Mouse (Mus musculus) G1E (cell line): ENCODE data around the gene Sp6. TPM values are rescaled to one million over a fixed set of nuclear protein-coding genes. Genes with fewer than 3 reads are reported as not detected.

ENCODE experiments used
- ATAC-seq: 2 replicates; pipeline ENCODE4 v1.8.0; 2016; ENCODE audit warnings: mild to moderate bottlenecking; ENCODE audit not compliant: insufficient number of reproducible peaks, poor library complexity, low FRiP score, severe bottlenecking; ENCODE audit errors: extremely low read depth
- DNase-seq: peaks from one replicate; pipeline ENCODE4 v3.0.0; 2012; ENCODE audit warnings: low spot score
- H3K27me3 ChIP-seq: 2 replicates; pipeline ENCODE4 v1.6.1; 2012; ENCODE audit warnings: mild to moderate bottlenecking, low read length, inconsistent platforms; ENCODE audit not compliant: insufficient read depth
- H3K36me3 ChIP-seq: replicated peaks from 2 replicates; pipeline ENCODE3; 2012; ENCODE audit warnings: mild to moderate bottlenecking, inconsistent platforms
- H3K4me1 ChIP-seq: 2 replicates; pipeline ENCODE4 v1.6.1; 2012; ENCODE audit warnings: low read depth, low read length, inconsistent platforms, mixed read lengths; ENCODE audit not compliant: insufficient read depth
- H3K4me3 ChIP-seq: 2 replicates; pipeline ENCODE4 v1.5.1; 2012; ENCODE audit warnings: low read depth, mild to moderate bottlenecking, inconsistent platforms, low read length, moderate library complexity, mixed read lengths
- H3K9me3 ChIP-seq: replicated peaks from 2 replicates; pipeline ENCODE4 v1.6.1; 2012; ENCODE audit warnings: inconsistent platforms
- CTCF ChIP-seq: IDR thresholded peaks from 2 replicates; pipeline ENCODE4 v1.5.1; 2012; ENCODE audit warnings: low read depth, low read length, inconsistent platforms, mixed read lengths
- GATA1 ChIP-seq: IDR thresholded peaks from 2 replicates; pipeline ENCODE4 v1.6.1; 2012; ENCODE audit warnings: borderline replicate concordance, low read length, inconsistent platforms, mixed read lengths
- GATA2 ChIP-seq: IDR thresholded peaks from 2 replicates; pipeline ENCODE4 v1.6.1; 2012; ENCODE audit warnings: low read depth, low read length, inconsistent platforms, borderline replicate concordance
- POLR2AphosphoS5 ChIP-seq: IDR thresholded peaks from 2 replicates; pipeline ENCODE4 v1.6.1; 2012; ENCODE audit warnings: low read depth, low read length, inconsistent platforms; ENCODE audit not compliant: insufficient replicate concordance
- TAL1 ChIP-seq: conservative IDR thresholded peaks from 2 replicates; pipeline ENCODE4 v1.6.1; 2012; ENCODE audit warnings: low read depth, low read length, inconsistent platforms, mixed read lengths
- polyA plus RNA-seq: library from polyadenylated mRNA; stranded (reverse); fragments of >175 nt; gene quantifications from 2 replicates; pipeline ENCODE4 v1.2.3, GENCODE M21; 2012
- total RNA-seq, 2 experiments: library from RNA; stranded (forward) in 1 of 2; stranded (reverse) in 1 of 2; fragments of 200-1000 nt in 1 of 2; fragments of >200 nt in 1 of 2; fragmentation: Nextera tagmentation in 1 of 2; gene quantifications; 2 replicates each; pipeline ENCODE4 v1.2.3; 2014 to 2017

Gene Sp6
- total and polyA plus RNA-seq, 3 experiments, result 0.05 TPM; not detected in 2

DNA sequence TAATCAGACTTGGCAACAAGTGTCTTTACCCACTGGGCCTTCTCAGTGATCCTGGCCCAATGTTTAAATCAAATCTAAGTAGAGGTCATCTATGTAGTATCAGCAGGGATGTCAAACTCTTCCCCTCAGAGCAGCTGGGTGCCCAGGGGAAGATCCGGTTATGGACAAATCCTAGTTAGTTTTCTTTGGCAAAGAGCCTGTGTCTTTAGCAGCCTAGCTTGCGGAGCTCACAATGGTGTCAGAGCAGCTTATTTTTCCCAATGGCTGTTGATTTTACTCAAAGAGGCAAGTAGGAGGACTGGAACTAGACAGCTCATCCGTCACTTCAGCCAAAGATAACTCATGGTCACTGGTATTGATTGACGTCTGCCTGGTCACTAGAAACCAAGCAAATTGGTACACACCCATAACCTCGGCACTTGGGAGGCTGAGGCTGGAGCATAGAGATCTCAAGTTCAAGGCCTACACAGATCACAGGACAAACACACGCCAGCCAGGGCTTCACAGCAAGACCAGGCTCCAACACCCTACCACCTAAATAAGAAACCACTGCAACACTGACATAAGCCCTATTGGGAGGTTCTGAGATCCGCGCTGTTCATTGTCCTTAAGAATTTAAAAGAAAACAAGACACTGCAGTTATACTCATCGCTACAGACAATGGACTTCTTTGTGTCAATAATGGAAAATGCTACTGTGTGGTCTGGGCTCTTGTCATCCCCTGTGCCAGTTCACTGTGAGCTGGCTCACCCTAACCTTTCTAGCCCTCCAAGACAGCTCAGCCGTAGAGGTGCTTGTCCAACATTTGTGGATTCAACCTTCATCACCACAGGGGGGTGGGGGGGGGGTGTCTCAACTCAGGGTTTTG is 37.4 kb upstream of the Sp6 start:
- Histone ChIP-seq H3K36me3 (peaks cover 43% of the 10 kb centered on the region), H3K4me1 (peaks cover 66% of the 10 kb centered on the region), H3K27me3 (no peaks in the 10 kb centered on the region), H3K4me3 (peak overlapping the region; percentile 90; the same call in 1 of the 2 replicates), H3K9me3 (no peaks in the 10 kb centered on the region)
- DNase-seq, result no peak
- TF ChIP-seq GATA2, result no peak
- TF ChIP-seq TAL1, result no peak
- TF ChIP-seq GATA1, result no peak
- no peak for TF ChIP-seq CTCF
- no peak for ATAC-seq

DNA sequence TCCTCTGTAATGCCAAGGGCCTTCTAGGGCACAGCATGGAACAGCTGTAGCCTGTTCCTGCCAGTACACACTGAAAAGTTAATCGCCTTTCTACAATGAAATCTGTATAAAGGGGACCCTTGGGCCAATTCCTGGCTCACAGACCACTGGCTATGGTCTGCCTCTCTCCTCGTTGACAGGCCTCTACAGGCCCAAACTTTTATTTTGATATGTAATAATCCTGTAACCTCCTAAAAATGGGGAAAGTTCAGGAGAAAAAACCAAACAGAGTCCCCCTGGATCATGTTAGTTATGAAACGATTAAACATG is 36.9 kb upstream of the Sp6 start:
- TF ChIP-seq GATA2 (no peak), CTCF (no peak), POLR2AphosphoS5 (no peak), GATA1 (no peak)
- DNase-seq (no peak), ATAC-seq (no peak)
- Histone ChIP-seq H3K4me3 (peak overlapping the region; percentile 90), H3K9me3 (no peaks in the 10 kb centered on the region), H3K27me3 (peaks cover 2% of the 10 kb centered on the region; the same call in 1 of the 2 replicates), H3K4me1 (peaks cover 63% of the 10 kb centered on the region), H3K36me3 (peaks cover 37% of the 10 kb centered on the region)

DNA sequence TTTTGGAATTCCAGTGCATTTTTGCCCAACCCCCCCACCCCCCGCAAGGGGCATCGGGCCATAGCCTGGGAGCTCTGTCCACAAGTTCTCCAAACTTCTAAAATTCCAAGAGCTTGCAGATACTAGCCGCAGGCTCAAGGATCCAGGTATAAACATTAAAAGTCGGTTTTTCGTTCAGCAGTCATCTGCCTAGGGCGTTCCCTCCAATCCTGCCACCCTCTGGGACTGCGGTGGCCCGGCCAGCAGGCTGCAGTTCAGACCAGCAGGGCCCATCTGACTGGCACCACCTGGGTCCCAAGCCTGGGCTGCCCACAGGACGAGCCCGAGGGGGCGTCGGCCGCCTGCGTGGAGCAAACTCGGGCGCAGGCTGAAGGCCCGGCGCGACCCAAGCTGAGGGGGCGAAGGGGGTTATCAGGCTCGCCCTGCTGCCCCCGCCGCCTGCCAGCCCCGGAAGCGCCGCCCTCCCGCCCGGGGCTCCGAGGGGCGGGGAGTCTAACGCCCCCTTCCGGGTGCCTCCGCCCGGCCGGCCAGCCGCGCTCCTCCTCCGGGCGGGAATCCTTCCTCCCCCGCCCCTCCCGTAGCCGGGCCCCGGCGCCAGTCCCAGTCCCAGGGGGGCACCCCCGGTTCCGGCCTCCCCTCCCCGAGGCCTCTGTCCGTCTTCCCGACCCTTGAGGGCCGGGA is 36.1 kb upstream of the Sp6 start:
- Histone ChIP-seq H3K9me3 (no peaks in the 10 kb centered on the region), H3K36me3 (peaks cover 31% of the 10 kb centered on the region), H3K27me3 (peaks cover 4% of the 10 kb centered on the region; the same call in 1 of the 2 replicates), H3K4me1 (peaks cover 63% of the 10 kb centered on the region), H3K4me3 (peak overlapping the region; percentile 90)
- TF ChIP-seq TAL1 (no peak), CTCF (no peak)
- ATAC-seq (no peak), DNase-seq (peak; percentile 96)

DNA sequence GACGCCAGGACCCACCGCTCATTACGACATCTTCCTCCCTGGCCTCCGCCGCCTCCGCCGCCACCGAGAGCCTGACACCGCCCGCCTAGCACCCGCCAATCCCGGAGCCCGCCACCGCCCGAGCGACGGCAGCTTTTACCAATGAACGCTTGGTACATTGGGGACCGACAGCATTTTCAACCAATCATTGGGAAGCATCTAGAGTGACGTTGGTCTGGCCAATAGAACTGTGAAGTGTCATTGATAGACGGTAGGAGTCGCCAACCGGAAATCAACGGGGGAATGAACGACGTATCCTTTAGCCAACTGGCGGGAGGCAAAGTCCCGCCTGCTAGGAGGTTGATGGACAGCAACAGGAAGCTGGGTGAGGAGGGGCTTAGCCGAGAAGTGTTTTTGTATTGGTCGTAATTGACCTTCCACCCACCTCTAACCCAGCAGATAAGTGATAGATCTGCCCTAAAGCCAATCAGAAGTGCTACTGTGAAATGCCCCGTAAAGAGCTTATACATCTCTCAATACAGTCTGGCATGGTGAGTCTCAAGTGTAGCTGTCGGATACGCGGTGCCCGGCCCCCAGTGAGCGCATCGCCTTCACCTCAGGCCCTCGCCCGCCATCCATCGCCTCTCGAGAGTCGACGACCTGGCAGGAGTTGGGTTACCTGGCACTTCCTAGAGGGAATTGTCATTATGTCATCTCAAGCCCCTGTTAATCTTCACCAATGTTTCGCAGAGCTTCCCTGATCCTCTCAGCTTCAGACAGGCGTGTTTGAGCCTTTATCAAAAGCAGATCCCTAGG is 35.4 kb upstream of the Sp6 start:
- H3K4me1 ChIP-seq, result peaks cover 61% of the 10 kb centered on the region
- ATAC-seq (peak; percentile 96), DNase-seq (peak; percentile 98)
- peaks cover 26% of the 10 kb centered on the region for H3K36me3 ChIP-seq
- no peaks in the 10 kb centered on the region for H3K9me3 ChIP-seq
- peak overlapping the region; percentile 90 for H3K4me3 ChIP-seq
- peaks cover 4% of the 10 kb centered on the region; the same call in 1 of the 2 replicates for H3K27me3 ChIP-seq
- no peak for TF ChIP-seq GATA2
- no peak for TF ChIP-seq POLR2AphosphoS5
- TF ChIP-seq GATA1, result no peak
- TF ChIP-seq TAL1, result no peak
- TF ChIP-seq CTCF, result no peak

DNA sequence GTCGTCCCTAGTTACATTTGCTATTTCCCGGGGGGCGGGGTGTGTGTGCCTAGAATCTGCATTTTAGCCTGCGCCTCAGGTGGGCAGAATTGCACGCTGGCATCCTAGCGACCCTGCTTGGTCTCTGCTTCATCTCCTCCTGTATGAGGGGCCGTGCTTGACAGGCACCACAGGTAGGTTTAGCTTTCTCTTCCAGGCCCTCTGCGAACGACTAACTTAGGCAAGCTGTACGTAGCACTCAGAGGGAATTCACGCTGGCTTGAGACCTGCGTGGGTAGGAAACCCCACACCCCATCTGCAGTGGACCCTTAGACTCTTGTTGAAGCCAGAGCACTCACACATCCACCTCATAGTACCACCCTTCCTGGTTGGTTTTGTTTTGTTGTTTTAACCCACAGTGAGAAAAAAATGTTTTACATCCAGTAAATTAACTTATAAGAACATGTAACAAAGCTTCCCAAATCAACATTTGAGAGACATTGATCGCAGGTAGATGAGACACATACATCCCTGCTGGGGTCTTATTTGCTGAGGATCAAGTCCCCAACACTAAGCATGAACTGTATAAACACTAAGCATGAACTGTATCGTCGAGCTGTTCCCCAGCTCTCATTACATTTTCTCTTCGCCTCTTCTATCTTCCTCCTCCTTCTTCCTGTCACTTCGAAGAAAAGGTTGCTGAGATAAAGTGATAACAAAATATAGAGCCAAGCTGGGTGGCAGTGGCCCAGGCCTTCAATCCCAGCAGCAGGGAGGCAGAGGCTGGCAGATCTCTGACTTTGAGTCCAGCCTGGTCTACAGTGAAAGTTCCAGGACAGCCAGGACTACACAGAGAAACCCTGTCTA is 34.6 kb upstream of the Sp6 start:
- H3K4me1 ChIP-seq, result peaks cover 58% of the 10 kb centered on the region
- H3K4me3 ChIP-seq, result peak overlapping the region; percentile 90
- ATAC-seq, result no peak
- H3K27me3 ChIP-seq, result peaks cover 9% of the 10 kb centered on the region
- no peak for DNase-seq
- H3K9me3 ChIP-seq, result no peaks in the 10 kb centered on the region
- no peak for TF ChIP-seq GATA2
- TF ChIP-seq GATA1, result no peak
- no peak for TF ChIP-seq CTCF
- no peak for TF ChIP-seq TAL1
- TF ChIP-seq POLR2AphosphoS5, result no peak
- H3K36me3 ChIP-seq, result peaks cover 18% of the 10 kb centered on the region

DNA sequence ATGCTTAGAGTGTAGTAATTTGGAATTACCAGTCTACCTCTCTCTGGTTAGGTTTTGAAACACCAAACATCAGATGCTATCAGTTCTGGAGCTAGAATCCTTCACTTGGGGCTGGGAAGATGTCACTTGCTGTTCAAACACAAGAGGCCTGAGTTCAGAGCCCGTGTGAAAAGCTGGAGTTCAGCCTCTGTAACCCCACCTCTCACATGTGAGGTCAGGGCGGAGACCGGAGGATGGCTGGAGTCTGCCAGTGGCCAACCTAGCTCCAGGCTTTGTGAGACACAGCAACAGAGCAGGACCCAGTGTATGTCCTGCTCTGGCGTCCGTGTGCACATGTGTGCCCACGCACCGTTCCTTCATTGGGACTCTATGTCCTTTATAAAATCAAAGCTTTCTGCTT is 33.9 kb upstream of the Sp6 start:
- no peaks in the 10 kb centered on the region for H3K9me3 ChIP-seq
- H3K4me3 ChIP-seq, result no peak overlapping the region
- no peak for ATAC-seq
- DNase-seq, result no peak
- H3K36me3 ChIP-seq, result peaks cover 11% of the 10 kb centered on the region
- TF ChIP-seq TAL1 (no peak), GATA1 (no peak), POLR2AphosphoS5 (no peak), GATA2 (no peak), CTCF (no peak)
- H3K27me3 ChIP-seq, result peaks cover 15% of the 10 kb centered on the region
- peaks cover 51% of the 10 kb centered on the region for H3K4me1 ChIP-seq
